Mouse (Mus musculus): ENCODE measurements around the gene Uaca. TPM values are rescaled to one million over a fixed set of nuclear protein-coding genes. Genes with fewer than 3 reads are reported as not detected.

The Uaca gene
- total and polyA plus RNA-seq, 2 experiments from 2014 or later: 5.8 to 13.3 TPM

- TF ChIP-seq CTCF (IDR thresholded peaks at IDR 0.05; ENCODE audit: low read depth): no peak
- Histone ChIP-seq H3K9me3 (ENCODE audit: low read length) (no peaks in the 10 kb centered on the region), H3K27me3 (ENCODE audit: insufficient read depth, low read length) (no peaks in the 10 kb centered on the region), H3K4me1 (ENCODE audit: insufficient read depth, low read length) (peaks cover 3% of the 10 kb centered on the region), H3K4me3 (ENCODE audit: low read length) (no peak overlapping the region), H3K4me2 (ENCODE audit: low read depth, low read length) (peak overlapping the region; percentile 23; the same call in 1 of the 2 replicates), H3K9ac (replicated peaks; ENCODE audit: low read length) (no peak overlapping the region), H3K27ac (peak overlapping the region; percentile 26), H3K36me3 (ENCODE audit: insufficient read depth, low read length) (no peaks in the 10 kb centered on the region)
- ATAC-seq (no peak), DNase-seq (ENCODE audit: low spot score) (peak; percentile 12)
- 37% methylated on average over 9 of the region's 9 CpGs for WGBS
These were observed 25.9 kb upstream of the Uaca start for GRCm38 (mm10) chr9:60768393-60768792.

- Histone ChIP-seq H3K4me3 (ENCODE audit: low read length) (no peak overlapping the region), H3K27me3 (ENCODE audit: insufficient read depth, low read length) (no peaks in the 10 kb centered on the region), H3K9me3 (ENCODE audit: low read length) (no peaks in the 10 kb centered on the region), H3K36me3 (ENCODE audit: insufficient read depth, low read length) (no peaks in the 10 kb centered on the region), H3K9ac (replicated peaks; ENCODE audit: low read length) (no peak overlapping the region), H3K4me2 (ENCODE audit: low read depth, low read length) (no peak overlapping the region), H3K4me1 (ENCODE audit: insufficient read depth, low read length) (peaks cover 3% of the 10 kb centered on the region), H3K27ac (no peak overlapping the region)
- 78% methylated on average over 6 of the region's 6 CpGs for WGBS
- ATAC-seq (no peak), DNase-seq (ENCODE audit: low spot score) (no peak)
- no peak for TF ChIP-seq CTCF (IDR thresholded peaks at IDR 0.05; ENCODE audit: low read depth)
These were observed 24.6 kb upstream of the Uaca start for GRCm38 (mm10) chr9:60769711-60770111.

- no peak overlapping the region for H3K27ac ChIP-seq
- no peak overlapping the region for H3K4me2 ChIP-seq (ENCODE audit: low read depth, low read length)
- H3K36me3 ChIP-seq (ENCODE audit: insufficient read depth, low read length): no peaks in the 10 kb centered on the region
- peaks cover 3% of the 10 kb centered on the region for H3K4me1 ChIP-seq (ENCODE audit: insufficient read depth, low read length)
- H3K9me3 ChIP-seq (ENCODE audit: low read length): no peaks in the 10 kb centered on the region
- WGBS: 84% methylated on average over 2 of the region's 2 CpGs
- ATAC-seq (no peak), DNase-seq (ENCODE audit: low spot score) (no peak)
- no peak overlapping the region for H3K4me3 ChIP-seq (ENCODE audit: low read length)
- H3K9ac ChIP-seq (replicated peaks; ENCODE audit: low read length): no peak overlapping the region
- TF ChIP-seq CTCF (IDR thresholded peaks at IDR 0.05; ENCODE audit: low read depth): no peak
- H3K27me3 ChIP-seq (ENCODE audit: insufficient read depth, low read length): no peaks in the 10 kb centered on the region
These were observed 20.6 kb upstream of the Uaca start for GRCm38 (mm10) chr9:60773713-60774112.

GRCm38 (mm10) chr9:60776899-60777298 lies 17.4 kb upstream of the Uaca start:
- Histone ChIP-seq H3K4me2 (ENCODE audit: low read depth, low read length) (no peak overlapping the region), H3K4me3 (ENCODE audit: low read length) (no peak overlapping the region), H3K27ac (no peak overlapping the region), H3K27me3 (ENCODE audit: insufficient read depth, low read length) (no peaks in the 10 kb centered on the region), H3K9ac (replicated peaks; ENCODE audit: low read length) (no peak overlapping the region), H3K36me3 (ENCODE audit: insufficient read depth, low read length) (no peaks in the 10 kb centered on the region), H3K9me3 (ENCODE audit: low read length) (no peaks in the 10 kb centered on the region), H3K4me1 (ENCODE audit: insufficient read depth, low read length) (no peaks in the 10 kb centered on the region)
- 84% methylated on average over 9 of the region's 9 CpGs for WGBS
- TF ChIP-seq CTCF (IDR thresholded peaks at IDR 0.05; ENCODE audit: low read depth): no peak
- DNase-seq (ENCODE audit: low spot score): no peak
- no peak for ATAC-seq

- H3K27me3 ChIP-seq (ENCODE audit: insufficient read depth, low read length): no peaks in the 10 kb centered on the region
- no peaks in the 10 kb centered on the region for H3K36me3 ChIP-seq (ENCODE audit: insufficient read depth, low read length)
- H3K9me3 ChIP-seq (ENCODE audit: low read length): no peaks in the 10 kb centered on the region
- no peak overlapping the region for H3K4me3 ChIP-seq (ENCODE audit: low read length)
- ATAC-seq (no peak), DNase-seq (ENCODE audit: low spot score) (peak; percentile 15)
- H3K9ac ChIP-seq (replicated peaks; ENCODE audit: low read length): no peak overlapping the region
- no peak for TF ChIP-seq CTCF (IDR thresholded peaks at IDR 0.05; ENCODE audit: low read depth)
- H3K27ac ChIP-seq: no peak overlapping the region
- no peaks in the 10 kb centered on the region for H3K4me1 ChIP-seq (ENCODE audit: insufficient read depth, low read length)
- WGBS: 80% methylated on average over 9 of the region's 9 CpGs
- no peak overlapping the region for H3K4me2 ChIP-seq (ENCODE audit: low read depth, low read length)
These were observed 12.1 kb upstream of the Uaca start for GRCm38 (mm10) chr9:60782057-60782789.

GRCm38 (mm10) chr9:60785069-60785468 lies 9.3 kb upstream of the Uaca start:
- H3K4me1 ChIP-seq (ENCODE audit: insufficient read depth, low read length): no peaks in the 10 kb centered on the region
- no peaks in the 10 kb centered on the region for H3K9me3 ChIP-seq (ENCODE audit: low read length)
- H3K36me3 ChIP-seq (ENCODE audit: insufficient read depth, low read length): no peaks in the 10 kb centered on the region
- no peaks in the 10 kb centered on the region for H3K27me3 ChIP-seq (ENCODE audit: insufficient read depth, low read length)
- WGBS: 59% methylated on average over 4 of the region's 4 CpGs
- H3K4me3 ChIP-seq (ENCODE audit: low read length): no peak overlapping the region
- no peak for ATAC-seq
- H3K27ac ChIP-seq: no peak overlapping the region
- no peak overlapping the region for H3K9ac ChIP-seq (replicated peaks; ENCODE audit: low read length)
- TF ChIP-seq CTCF (IDR thresholded peaks at IDR 0.05; ENCODE audit: low read depth): no peak
- DNase-seq (ENCODE audit: low spot score): no peak
- no peak overlapping the region for H3K4me2 ChIP-seq (ENCODE audit: low read depth, low read length)

GRCm38 (mm10) chr9:60787517-60788110 lies 6.7 kb upstream of the Uaca start:
- Histone ChIP-seq H3K27me3 (ENCODE audit: insufficient read depth, low read length) (no peaks in the 10 kb centered on the region), H3K9ac (replicated peaks; ENCODE audit: low read length) (no peak overlapping the region), H3K4me1 (ENCODE audit: insufficient read depth, low read length) (no peaks in the 10 kb centered on the region), H3K9me3 (ENCODE audit: low read length) (no peaks in the 10 kb centered on the region), H3K36me3 (ENCODE audit: insufficient read depth, low read length) (no peaks in the 10 kb centered on the region), H3K4me2 (ENCODE audit: low read depth, low read length) (no peak overlapping the region), H3K27ac (no peak overlapping the region), H3K4me3 (ENCODE audit: low read length) (no peak overlapping the region)
- no peak for ATAC-seq
- no peak for DNase-seq (ENCODE audit: low spot score)
- WGBS: 23% methylated on average over 2 of the region's 2 CpGs
- no peak for TF ChIP-seq CTCF (IDR thresholded peaks at IDR 0.05; ENCODE audit: low read depth)

Data from hindbrain, postnatal 0 days (tissue).